Mouse (Mus musculus) heart, embryonic 14.5 days (tissue): ENCODE data around the gene Rgs7. TPM values are rescaled to one million over a fixed set of nuclear protein-coding genes. Genes with fewer than 3 reads are reported as not detected.

ENCODE experiments used
- ATAC-seq: fragments of 200-750 bp; cut with Nextera tagmentation; 2 replicates; pipeline ENCODE4 v1.8.0; 2017; ENCODE audit warnings: low read depth, moderate TSS enrichment; ENCODE audit not compliant: insufficient number of reproducible peaks, insufficient read depth, low FRiP score
- H3K27ac ChIP-seq, 2 experiments: fragments of 200-500 bp in 1 of 2; fragments of 300-500 bp in 1 of 2; sonication (generic) in 1 of 2; replicated peaks in 1 of 2; 2 replicates each; pipeline ENCODE4 v1.5.1; 2012 to 2014; ENCODE audit warnings: low read depth in 2 of 2, low read length in 2 of 2, control low read depth in 1 of 2, mild to moderate bottlenecking in 1 of 2, mixed read lengths in 1 of 2; ENCODE audit not compliant: control insufficient read depth in 1 of 2, insufficient read depth in 1 of 2
- H3K27me3 ChIP-seq: fragments of 300-500 bp; sonication (generic); 2 replicates; pipeline ENCODE4 v1.6.1; 2014; ENCODE audit warnings: mild to moderate bottlenecking, low read length, control low read depth; ENCODE audit not compliant: control insufficient read depth, insufficient read depth
- H3K36me3 ChIP-seq: fragments of 300-500 bp; sonication (generic); 2 replicates; pipeline ENCODE4 v1.6.1; 2014; ENCODE audit warnings: mild to moderate bottlenecking, control low read depth, low read length, mixed read lengths; ENCODE audit not compliant: control insufficient read depth, insufficient read depth
- H3K4me1 ChIP-seq, 2 experiments: fragments of 200-500 bp in 1 of 2; fragments of 300-500 bp in 1 of 2; sonication (generic) in 1 of 2; 2 replicates each; pipeline ENCODE4 v1.6.1; 2012 to 2014; ENCODE audit warnings: low read length in 2 of 2, control low read depth in 1 of 2, mixed read lengths in 1 of 2; ENCODE audit not compliant: control insufficient read depth in 2 of 2, insufficient read depth in 2 of 2
- H3K4me2 ChIP-seq: fragments of 300-500 bp; sonication (generic); 2 replicates; pipeline ENCODE4 v1.6.1; 2014; ENCODE audit warnings: mild to moderate bottlenecking, low read length
- H3K4me3 ChIP-seq, 2 experiments: fragments of 200-500 bp in 1 of 2; fragments of 300-500 bp in 1 of 2; sonication (generic) in 1 of 2; 2 replicates each; pipeline ENCODE4 v1.5.1; 2012 to 2014; ENCODE audit warnings: low read length in 2 of 2, mild to moderate bottlenecking in 2 of 2, control low read depth in 1 of 2, low read depth in 1 of 2, moderate library complexity in 1 of 2; ENCODE audit not compliant: control insufficient read depth in 1 of 2, insufficient read depth in 1 of 2
- H3K9ac ChIP-seq: fragments of 300-500 bp; sonication (generic); 2 replicates; pipeline ENCODE4 v1.6.1; 2014; ENCODE audit warnings: mild to moderate bottlenecking, low read length
- H3K9me3 ChIP-seq: fragments of 300-500 bp; sonication (generic); 2 replicates; pipeline ENCODE4 v1.6.1; 2016; ENCODE audit warnings: low read length, control low read depth; ENCODE audit not compliant: control insufficient read depth
- WGBS: fragments of 180-500 bp; shearing (Covaris S2); extraction: QIAGEN DNeasy Blood & Tissue Kit; methylation state at CpG from one replicate; pipeline ENCODE4 v1.1.7; 2014; 5-methylcytosine and 5-hydroxymethylcytosine counted together
- polyA plus RNA-seq: library from polyadenylated mRNA; unstranded; fragments of >200 nt; fragmentation: Nextera tagmentation; extraction: Ambion mirVana; gene quantifications from 2 replicates; pipeline ENCODE4 v1.2.1, GENCODE M21; 2014

Rgs7 gene
- polyA plus RNA-seq, 1 experiment from 2014 or later: 0.82 TPM

GRCm38 (mm10) chr1:175300895-175301294 lies 191.4 kb downstream of the Rgs7 start:
- Histone ChIP-seq H3K9ac (no peak overlapping the region), H3K4me2 (no peak overlapping the region), H3K9me3 (no peaks in the 10 kb centered on the region), H3K27ac (no peak overlapping the region), H3K27me3 (no peaks in the 10 kb centered on the region), H3K4me1 (no peaks in the 10 kb centered on the region), H3K4me3 (no peak overlapping the region), H3K36me3 (no peaks in the 10 kb centered on the region)
- no peak for ATAC-seq
- WGBS: 45% methylated on average over 1 of the region's 1 CpGs

GRCm38 (mm10) chr1:175300404-175300803 lies 191.9 kb downstream of the Rgs7 start:
- Histone ChIP-seq H3K27me3 (no peaks in the 10 kb centered on the region), H3K27ac (no peak overlapping the region), H3K9ac (no peak overlapping the region), H3K36me3 (no peaks in the 10 kb centered on the region), H3K9me3 (no peaks in the 10 kb centered on the region), H3K4me1 (no peaks in the 10 kb centered on the region), H3K4me2 (no peak overlapping the region), H3K4me3 (no peak overlapping the region)
- no peak for ATAC-seq
- 56% methylated on average over 3 of the region's 3 CpGs for WGBS

GRCm38 (mm10) chr1:175299603-175300397 lies 192.5 kb downstream of the Rgs7 start:
- H3K9ac ChIP-seq: no peak overlapping the region

GRCm38 (mm10) chr1:175296906-175297305 lies 195.4 kb downstream of the Rgs7 start:
- H3K9ac ChIP-seq: no peak overlapping the region
- H3K36me3 ChIP-seq: no peaks in the 10 kb centered on the region
- H3K27me3 ChIP-seq: no peaks in the 10 kb centered on the region
- 77% methylated on average over 1 of the region's 1 CpGs for WGBS
- no peaks in the 10 kb centered on the region for H3K9me3 ChIP-seq
- no peak overlapping the region for H3K4me3 ChIP-seq
- H3K27ac ChIP-seq: no peak overlapping the region
- H3K4me1 ChIP-seq: no peaks in the 10 kb centered on the region
- no peak overlapping the region for H3K4me2 ChIP-seq
- ATAC-seq: no peak

More at GRCm38 (mm10) chr1:175299603-175300397, 192.5 kb downstream of the Rgs7 start:
- H3K27ac ChIP-seq: no peak overlapping the region
- no peaks in the 10 kb centered on the region for H3K36me3 ChIP-seq
- ATAC-seq: no peak
- H3K4me1 ChIP-seq: no peaks in the 10 kb centered on the region
- H3K9me3 ChIP-seq: no peaks in the 10 kb centered on the region
- no peak overlapping the region for H3K4me2 ChIP-seq
- WGBS: 84% methylated on average over 2 of the region's 2 CpGs
- no peaks in the 10 kb centered on the region for H3K27me3 ChIP-seq
- H3K4me3 ChIP-seq: no peak overlapping the region

- no peak for ATAC-seq
- H3K4me3 ChIP-seq: no peak overlapping the region
- H3K9me3 ChIP-seq: no peaks in the 10 kb centered on the region
- H3K27me3 ChIP-seq: no peaks in the 10 kb centered on the region
- WGBS: 57% methylated on average over 1 of the region's 1 CpGs
- H3K36me3 ChIP-seq: no peaks in the 10 kb centered on the region
- no peak overlapping the region for H3K9ac ChIP-seq
- no peaks in the 10 kb centered on the region for H3K4me1 ChIP-seq
- no peak overlapping the region for H3K4me2 ChIP-seq
- no peak overlapping the region for H3K27ac ChIP-seq
These were observed 202.2 kb downstream of the Rgs7 start for GRCm38 (mm10) chr1:175290072-175290471.

GRCm38 (mm10) chr1:175262341-175262740 lies 230.0 kb downstream of the Rgs7 start:
- Histone ChIP-seq H3K9me3 (no peaks in the 10 kb centered on the region), H3K36me3 (no peaks in the 10 kb centered on the region), H3K4me2 (no peak overlapping the region), H3K27ac (no peak overlapping the region), H3K4me1 (no peaks in the 10 kb centered on the region), H3K27me3 (no peaks in the 10 kb centered on the region), H3K9ac (no peak overlapping the region), H3K4me3 (no peak overlapping the region)
- ATAC-seq: no peak

- Histone ChIP-seq H3K27me3 (no peaks in the 10 kb centered on the region), H3K27ac (no peak overlapping the region), H3K4me1 (peaks cover 0 to 5% of the 10 kb centered on the region in 2 experiments; a peak in 1 of 4 replicates), H3K9me3 (no peaks in the 10 kb centered on the region), H3K4me3 (no peak overlapping the region), H3K36me3 (no peaks in the 10 kb centered on the region), H3K9ac (no peak overlapping the region), H3K4me2 (no peak overlapping the region)
- 54% methylated on average over 1 of the region's 1 CpGs for WGBS
- ATAC-seq: no peak
These were observed 232.9 kb downstream of the Rgs7 start for GRCm38 (mm10) chr1:175259374-175259773.

GRCm38 (mm10) chr1:175255224-175255623 lies 237.1 kb downstream of the Rgs7 start:
- Histone ChIP-seq H3K9me3 (no peaks in the 10 kb centered on the region), H3K27ac (0 out of 4 replicates have a peak overlapping the region, but pooled peaks of 1 of the 2 experiments have one; percentile 19), H3K9ac (no peak overlapping the region), H3K4me2 (no peak overlapping the region; the same call in 1 of the 2 replicates), H3K4me1 (peaks cover 0 to 5% of the 10 kb centered on the region in 2 experiments; a peak in 1 of 4 replicates), H3K4me3 (no peak overlapping the region), H3K27me3 (no peaks in the 10 kb centered on the region), H3K36me3 (no peaks in the 10 kb centered on the region)
- 29% methylated on average over 3 of the region's 3 CpGs for WGBS
- ATAC-seq: no peak
